Mouse (Mus musculus) heart, embryonic 14.5 days (tissue): ENCODE results near the gene Chchd1. TPM values are rescaled to one million over a fixed set of nuclear protein-coding genes. Genes with fewer than 3 reads are reported as not detected.

ENCODE experiments used
- ATAC-seq: fragments of 200-750 bp; cut with Nextera tagmentation; 2 replicates; pipeline ENCODE4 v1.8.0; 2017; ENCODE audit warnings: low read depth, moderate TSS enrichment; ENCODE audit not compliant: insufficient number of reproducible peaks, insufficient read depth, low FRiP score
- H3K27ac ChIP-seq, 2 experiments: fragments of 200-500 bp in 1 of 2; fragments of 300-500 bp in 1 of 2; sonication (generic) in 1 of 2; replicated peaks in 1 of 2; 2 replicates each; pipeline ENCODE4 v1.5.1; 2012 to 2014; ENCODE audit warnings: low read depth in 2 of 2, low read length in 2 of 2, control low read depth in 1 of 2, mild to moderate bottlenecking in 1 of 2, mixed read lengths in 1 of 2; ENCODE audit not compliant: control insufficient read depth in 1 of 2, insufficient read depth in 1 of 2
- H3K27me3 ChIP-seq: fragments of 300-500 bp; sonication (generic); 2 replicates; pipeline ENCODE4 v1.6.1; 2014; ENCODE audit warnings: mild to moderate bottlenecking, low read length, control low read depth; ENCODE audit not compliant: control insufficient read depth, insufficient read depth
- H3K36me3 ChIP-seq: fragments of 300-500 bp; sonication (generic); 2 replicates; pipeline ENCODE4 v1.6.1; 2014; ENCODE audit warnings: mild to moderate bottlenecking, control low read depth, low read length, mixed read lengths; ENCODE audit not compliant: control insufficient read depth, insufficient read depth
- H3K4me1 ChIP-seq, 2 experiments: fragments of 200-500 bp in 1 of 2; fragments of 300-500 bp in 1 of 2; sonication (generic) in 1 of 2; 2 replicates each; pipeline ENCODE4 v1.6.1; 2012 to 2014; ENCODE audit warnings: low read length in 2 of 2, control low read depth in 1 of 2, mixed read lengths in 1 of 2; ENCODE audit not compliant: control insufficient read depth in 2 of 2, insufficient read depth in 2 of 2
- H3K4me2 ChIP-seq: fragments of 300-500 bp; sonication (generic); 2 replicates; pipeline ENCODE4 v1.6.1; 2014; ENCODE audit warnings: mild to moderate bottlenecking, low read length
- H3K4me3 ChIP-seq, 2 experiments: fragments of 200-500 bp in 1 of 2; fragments of 300-500 bp in 1 of 2; sonication (generic) in 1 of 2; 2 replicates each; pipeline ENCODE4 v1.5.1; 2012 to 2014; ENCODE audit warnings: low read length in 2 of 2, mild to moderate bottlenecking in 2 of 2, control low read depth in 1 of 2, low read depth in 1 of 2, moderate library complexity in 1 of 2; ENCODE audit not compliant: control insufficient read depth in 1 of 2, insufficient read depth in 1 of 2
- H3K9ac ChIP-seq: fragments of 300-500 bp; sonication (generic); 2 replicates; pipeline ENCODE4 v1.6.1; 2014; ENCODE audit warnings: mild to moderate bottlenecking, low read length
- H3K9me3 ChIP-seq: fragments of 300-500 bp; sonication (generic); 2 replicates; pipeline ENCODE4 v1.6.1; 2016; ENCODE audit warnings: low read length, control low read depth; ENCODE audit not compliant: control insufficient read depth
- WGBS: fragments of 180-500 bp; shearing (Covaris S2); extraction: QIAGEN DNeasy Blood & Tissue Kit; methylation state at CpG from one replicate; pipeline ENCODE4 v1.1.7; 2014; 5-methylcytosine and 5-hydroxymethylcytosine counted together
- polyA plus RNA-seq: library from polyadenylated mRNA; unstranded; fragments of >200 nt; fragmentation: Nextera tagmentation; extraction: Ambion mirVana; gene quantifications from 2 replicates; pipeline ENCODE4 v1.2.1, GENCODE M21; 2014

Chchd1 gene
- polyA plus RNA-seq, 1 experiment from 2014 or later = 225 TPM

GRCm38 (mm10) chr14:20713832-20714231, 11.0 kb downstream of the Chchd1 start:
- Histone ChIP-seq H3K4me2 (peak overlapping the region; percentile 26), H3K9ac (peak overlapping the region; percentile 44), H3K9me3 (no peaks in the 10 kb centered on the region), H3K4me3 (no peak overlapping the region), H3K27me3 (no peaks in the 10 kb centered on the region), H3K36me3 (peaks cover 85% of the 10 kb centered on the region), H3K4me1 (peaks cover 13 to 25% of the 10 kb centered on the region in 2 experiments), H3K27ac (peak overlapping the region; percentile 82 to 83)
- 22% methylated on average over 11 of the region's 11 CpGs for WGBS
- ATAC-seq = peak; percentile 52

DNA sequence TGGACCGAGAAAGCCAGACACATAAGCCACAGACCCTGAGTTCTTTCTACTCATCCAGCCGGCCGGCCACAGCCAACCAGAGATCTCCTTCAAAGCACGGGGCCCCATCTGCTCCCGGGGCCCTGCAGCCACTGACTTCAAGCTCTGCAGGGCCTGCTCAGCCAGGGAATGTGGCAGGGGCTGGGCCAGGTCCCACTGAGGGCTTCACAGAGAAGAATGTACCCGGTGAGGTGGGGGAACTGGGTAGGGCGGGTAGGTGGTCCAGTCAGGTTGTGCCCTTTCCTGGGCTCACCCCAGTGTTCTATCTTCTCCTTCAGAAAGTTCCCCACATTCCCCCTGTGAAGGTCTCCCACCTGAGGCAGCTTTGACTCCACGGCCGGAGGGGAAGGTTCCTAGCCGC, 15.6 kb downstream of the Chchd1 start:
- Histone ChIP-seq H3K9me3 (no peaks in the 10 kb centered on the region), H3K9ac (no peak overlapping the region), H3K4me2 (no peak overlapping the region), H3K4me1 (peaks cover 8 to 10% of the 10 kb centered on the region in 2 experiments; a peak in 3 of 4 replicates), H3K4me3 (no peak overlapping the region), H3K36me3 (peaks cover 100% of the 10 kb centered on the region), H3K27ac (no peak overlapping the region), H3K27me3 (no peaks in the 10 kb centered on the region)
- ATAC-seq = no peak
- 88% methylated on average over 10 of the region's 10 CpGs for WGBS

- Histone ChIP-seq H3K4me1 (no peaks in the 10 kb centered on the region; a peak in 1 of 4 replicates), H3K27me3 (no peaks in the 10 kb centered on the region), H3K9me3 (no peaks in the 10 kb centered on the region), H3K4me3 (no peak overlapping the region), H3K36me3 (peaks cover 100% of the 10 kb centered on the region), H3K27ac (no peak overlapping the region), H3K9ac (no peak overlapping the region), H3K4me2 (no peak overlapping the region)
- no peak for ATAC-seq
- WGBS = 93% methylated on average over 12 of the region's 12 CpGs
These were observed 17.0 kb downstream of the Chchd1 start for GRCm38 (mm10) chr14:20719767-20720166.

DNA sequence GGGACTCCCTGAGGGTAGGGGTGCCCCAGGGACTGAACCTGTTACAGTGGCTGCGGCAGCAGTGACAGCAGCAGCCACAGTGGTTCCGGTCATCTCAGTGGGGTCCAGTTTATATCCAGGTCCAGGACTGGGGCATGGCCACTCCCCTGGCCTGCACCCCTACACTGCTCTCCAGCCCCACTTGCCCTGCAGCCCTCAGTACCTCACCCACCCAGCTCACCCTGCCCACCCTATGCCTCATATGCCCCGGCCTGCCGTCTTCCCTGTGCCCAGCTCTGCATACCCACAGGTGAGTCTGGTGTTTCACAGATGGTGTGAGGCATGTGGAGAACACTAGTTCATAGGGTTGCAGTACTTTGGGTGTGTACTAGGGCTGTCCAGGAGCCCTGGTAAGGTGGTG, 18.6 kb downstream of the Chchd1 start:
- no peak overlapping the region for H3K4me3 ChIP-seq
- no peak overlapping the region for H3K27ac ChIP-seq
- H3K9me3 ChIP-seq = no peaks in the 10 kb centered on the region
- WGBS = 88% methylated on average over 4 of the region's 4 CpGs
- ATAC-seq = no peak
- H3K9ac ChIP-seq = no peak overlapping the region
- peaks cover 9 to 13% of the 10 kb centered on the region in 2 experiments for H3K4me1 ChIP-seq
- H3K4me2 ChIP-seq = no peak overlapping the region
- H3K36me3 ChIP-seq = peaks cover 100% of the 10 kb centered on the region
- no peaks in the 10 kb centered on the region for H3K27me3 ChIP-seq

DNA sequence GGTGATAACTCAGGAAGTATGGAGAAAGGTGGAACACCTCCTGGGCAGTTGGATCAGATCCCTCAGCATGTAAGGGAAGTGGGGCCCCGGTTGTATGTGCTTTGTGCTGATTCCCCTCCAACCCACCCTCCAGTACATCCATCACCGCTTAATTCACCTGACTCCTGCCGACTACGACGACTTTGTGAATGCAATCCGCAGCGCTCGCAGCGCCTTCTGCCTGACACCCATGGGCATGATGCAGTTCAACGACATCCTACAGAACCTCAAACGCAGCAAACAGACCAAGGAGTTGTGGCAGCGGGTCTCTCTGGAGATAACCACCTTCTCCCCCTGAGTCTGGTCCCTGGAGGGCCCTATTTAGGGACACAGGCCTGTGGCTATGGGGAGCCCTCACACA, 20.2 kb downstream of the Chchd1 start:
- no peak overlapping the region for H3K9ac ChIP-seq
- H3K36me3 ChIP-seq = peaks cover 100% of the 10 kb centered on the region
- ATAC-seq = no peak
- no peaks in the 10 kb centered on the region for H3K9me3 ChIP-seq
- H3K4me3 ChIP-seq = no peak overlapping the region
- no peak overlapping the region for H3K27ac ChIP-seq
- WGBS = 87% methylated on average over 12 of the region's 12 CpGs
- H3K4me2 ChIP-seq = no peak overlapping the region
- peaks cover 9 to 13% of the 10 kb centered on the region in 2 experiments for H3K4me1 ChIP-seq
- H3K27me3 ChIP-seq = no peaks in the 10 kb centered on the region

GRCm38 (mm10) chr14:20724043-20724442, 21.2 kb downstream of the Chchd1 start:
- H3K9ac ChIP-seq = 0 out of 2 replicates have a peak overlapping the region, but pooled peaks have one; percentile 4
- no peaks in the 10 kb centered on the region for H3K27me3 ChIP-seq
- H3K36me3 ChIP-seq = peaks cover 100% of the 10 kb centered on the region
- H3K4me2 ChIP-seq = no peak overlapping the region
- no peak overlapping the region for H3K27ac ChIP-seq
- 30% methylated on average over 5 of the region's 5 CpGs for WGBS
- no peak for ATAC-seq
- no peak overlapping the region for H3K4me3 ChIP-seq
- H3K9me3 ChIP-seq = no peaks in the 10 kb centered on the region
- peaks cover 9 to 13% of the 10 kb centered on the region in 2 experiments for H3K4me1 ChIP-seq

DNA sequence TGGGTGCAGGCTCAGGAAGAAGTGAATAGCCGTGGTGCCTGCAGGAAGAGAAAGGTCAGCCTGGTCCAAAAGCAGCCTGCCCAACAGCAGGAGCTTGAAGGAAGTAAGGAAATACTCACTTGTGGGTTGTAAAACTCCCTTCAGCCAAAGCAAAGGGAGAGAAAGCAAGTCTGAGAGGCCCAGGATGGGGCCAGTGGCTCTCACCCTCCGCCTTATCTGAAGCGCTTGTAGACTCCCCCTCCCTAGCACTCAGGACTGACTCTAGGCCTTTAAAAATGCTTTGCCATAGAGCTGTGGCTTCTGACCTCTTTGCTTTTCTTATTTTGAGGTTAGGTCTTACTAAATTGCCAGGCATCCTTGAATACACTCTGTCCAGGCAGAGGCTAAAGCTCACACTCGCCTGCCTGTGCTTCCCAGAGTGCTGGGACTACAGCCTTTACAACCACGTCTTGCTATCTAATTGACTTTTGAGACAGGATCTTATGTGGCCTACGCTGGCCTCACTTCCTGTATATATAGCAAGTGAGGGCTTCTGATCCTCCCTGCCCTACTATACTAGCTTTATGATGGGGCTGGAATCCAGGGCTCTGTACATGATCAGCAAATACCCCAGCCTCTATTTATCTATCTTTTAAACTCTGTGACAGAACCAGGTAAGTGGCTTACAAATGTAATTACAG, 23.0 kb downstream of the Chchd1 start:
- Histone ChIP-seq H3K4me1 (peaks cover 9 to 13% of the 10 kb centered on the region in 2 experiments), H3K9ac (peak overlapping the region; percentile 63), H3K9me3 (no peaks in the 10 kb centered on the region), H3K27ac (peak overlapping the region; percentile 3 to 53; a peak in 3 of 4 replicates), H3K27me3 (no peaks in the 10 kb centered on the region), H3K4me3 (no peak overlapping the region), H3K36me3 (peaks cover 100% of the 10 kb centered on the region), H3K4me2 (no peak overlapping the region)
- no peak for ATAC-seq
- 27% methylated on average over 6 of the region's 6 CpGs for WGBS

DNA sequence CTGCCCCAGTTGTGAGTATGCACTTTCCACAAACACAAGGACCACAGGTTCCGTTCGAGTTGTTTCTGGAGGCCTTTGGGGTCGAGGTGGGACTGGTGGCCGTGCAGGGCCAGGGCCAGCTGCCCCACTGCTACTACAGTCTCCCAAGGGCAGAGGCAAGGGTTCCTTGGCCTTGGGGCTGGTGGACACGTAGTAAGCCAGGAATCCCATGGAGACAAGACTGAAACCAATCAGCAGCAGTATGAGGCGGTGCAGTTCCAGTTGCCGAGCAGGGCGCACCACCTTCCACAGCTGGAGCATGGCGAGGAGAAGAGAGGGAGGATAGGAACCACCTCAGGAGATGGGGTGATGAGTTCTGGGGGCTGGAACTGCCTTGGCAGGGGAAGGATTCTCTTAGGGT, 27.1 kb downstream of the Chchd1 start:
- Histone ChIP-seq H3K36me3 (peaks cover 78% of the 10 kb centered on the region), H3K4me2 (no peak overlapping the region), H3K4me1 (peaks cover 11 to 26% of the 10 kb centered on the region in 2 experiments), H3K9ac (no peak overlapping the region), H3K9me3 (no peaks in the 10 kb centered on the region), H3K4me3 (no peak overlapping the region), H3K27ac (no peak overlapping the region), H3K27me3 (no peaks in the 10 kb centered on the region)
- ATAC-seq = no peak
- 88% methylated on average over 9 of the region's 9 CpGs for WGBS
